Mouse (Mus musculus) lung, adult 2 months (tissue): ENCODE results near the gene Tent4b.

Experiments used
- CTCF ChIP-seq: fragments of 200-500 bp; IDR thresholded peaks from 2 replicates; pipeline ENCODE4 v1.5.1; 2011; ENCODE audit warnings: mild to moderate bottlenecking, low read length, control low read depth; ENCODE audit not compliant: insufficient read depth
- POLR2A ChIP-seq: fragments of 200-500 bp; IDR thresholded peaks from 2 replicates; pipeline ENCODE4 v1.6.1; 2011; ENCODE audit warnings: low read depth, mild to moderate bottlenecking, control low read depth, low read length, borderline replicate concordance; ENCODE audit errors: extremely low read depth

DNA sequence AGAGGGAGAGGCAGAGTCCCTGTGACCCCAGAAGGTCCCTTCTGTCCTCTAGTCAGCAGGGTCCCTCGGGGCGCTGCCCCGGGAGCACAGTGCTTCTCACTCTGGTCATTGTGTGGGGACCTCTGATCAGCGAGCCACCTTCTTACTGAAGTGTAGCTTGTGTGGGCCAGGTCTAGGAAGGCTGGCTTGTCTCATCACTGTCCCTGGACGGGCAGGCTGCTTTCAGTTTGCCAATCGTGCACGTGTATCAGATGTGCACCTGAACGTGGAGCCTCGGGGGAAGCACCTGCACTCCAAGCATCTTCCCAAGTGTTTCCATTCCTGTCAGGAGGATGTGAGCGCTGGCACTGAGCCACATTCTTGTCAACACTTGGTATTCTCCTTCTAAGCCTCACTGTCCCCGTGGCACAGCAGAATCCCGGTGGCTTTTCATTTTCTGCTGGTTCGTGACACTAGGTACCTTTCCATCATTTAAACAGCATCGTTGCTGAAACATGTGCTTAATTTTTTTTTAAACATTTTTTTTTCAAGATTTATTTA is 87.5 kb downstream of the Tent4b start:
- TF ChIP-seq CTCF (no peak), POLR2A (no peak)
